Mouse (Mus musculus) inflammation-experienced regulatory T-cells, adult 6 months (primary cell): Measurements from ENCODE around the gene Rgl3. TPM values are rescaled to one million over a fixed set of nuclear protein-coding genes. Genes with fewer than 3 reads are reported as not detected.

Experiments
- ATAC-seq: one replicate; pipeline ENCODE4 v1.8.0; 2017
- polyA plus RNA-seq, 3 experiments: library from polyadenylated mRNA; unstranded; fragments of 100-300 nt; shearing (Covaris generic); gene quantifications; one replicate each; pipeline ENCODE4 v1.2.1; 2017

Rgl3 gene
- not detected for polyA plus RNA-seq

DNA sequence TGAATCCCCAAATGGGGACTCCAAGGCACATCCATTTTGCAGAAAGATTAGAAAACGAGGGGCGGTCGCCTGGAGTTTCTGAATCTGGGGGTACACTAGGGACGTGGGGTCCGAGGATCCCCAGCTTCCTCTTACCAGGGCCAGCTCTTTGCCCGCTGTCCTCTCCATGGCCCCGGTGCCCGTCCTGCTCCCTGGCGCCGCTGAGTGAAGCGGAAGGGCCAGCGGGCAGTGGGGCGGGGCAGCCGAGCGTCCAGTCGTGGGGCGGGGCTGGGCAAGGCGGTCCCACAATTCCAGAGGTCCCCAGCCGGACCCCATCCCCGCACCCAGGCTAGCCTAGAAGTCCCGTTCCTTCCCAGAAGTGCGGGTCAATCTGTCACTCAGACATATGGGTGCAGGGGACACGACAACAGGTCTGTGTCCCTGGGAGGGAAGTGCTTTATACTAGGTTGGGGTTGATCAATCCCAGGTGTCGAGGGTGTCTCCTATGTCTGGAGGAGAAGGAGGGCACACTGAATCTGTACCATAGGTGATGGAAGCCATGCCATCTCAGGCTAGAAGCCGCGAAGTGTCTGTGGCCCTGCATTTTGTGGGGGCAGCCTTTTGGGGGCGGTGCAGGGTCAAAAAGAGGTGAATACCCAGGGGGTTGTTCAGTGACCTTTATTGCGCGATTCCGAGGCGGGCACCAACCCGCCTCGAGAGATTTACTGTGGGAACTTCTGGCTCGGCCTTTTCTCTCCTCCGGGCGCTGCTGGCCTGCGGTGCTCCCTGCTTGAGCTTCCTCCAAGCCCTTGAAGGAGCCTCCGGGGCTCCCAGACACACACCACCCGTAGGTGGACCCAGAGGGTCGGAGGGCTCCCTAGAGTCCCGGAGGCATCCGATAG is at the start of gene Rgl3:
Gene Rgl3, minus strand, starts transcription at position 217 of the 881 bp plus-strand sequence.
- no peak for ATAC-seq

DNA sequence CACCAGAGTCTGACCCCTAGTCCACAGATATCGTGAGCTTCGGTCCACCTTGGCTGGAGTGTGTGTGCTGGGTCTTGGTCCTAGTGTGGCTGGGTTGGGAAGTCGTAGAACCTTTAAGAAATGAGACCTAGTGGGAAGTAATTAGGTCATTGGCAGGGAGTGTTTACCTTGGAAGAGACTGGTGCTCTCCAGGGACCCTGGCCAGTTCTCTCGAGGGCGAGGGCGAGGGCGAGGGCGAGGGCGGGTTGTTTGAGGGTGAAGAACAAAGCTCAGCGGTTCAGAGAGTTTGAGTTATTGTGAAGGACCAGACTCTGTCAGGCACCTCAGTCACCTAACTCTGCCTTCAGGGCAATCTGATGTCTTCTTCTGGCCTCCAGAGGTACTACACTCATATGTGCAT is 48.6 kb upstream of the Rgl3 start:
- no peak for ATAC-seq

DNA sequence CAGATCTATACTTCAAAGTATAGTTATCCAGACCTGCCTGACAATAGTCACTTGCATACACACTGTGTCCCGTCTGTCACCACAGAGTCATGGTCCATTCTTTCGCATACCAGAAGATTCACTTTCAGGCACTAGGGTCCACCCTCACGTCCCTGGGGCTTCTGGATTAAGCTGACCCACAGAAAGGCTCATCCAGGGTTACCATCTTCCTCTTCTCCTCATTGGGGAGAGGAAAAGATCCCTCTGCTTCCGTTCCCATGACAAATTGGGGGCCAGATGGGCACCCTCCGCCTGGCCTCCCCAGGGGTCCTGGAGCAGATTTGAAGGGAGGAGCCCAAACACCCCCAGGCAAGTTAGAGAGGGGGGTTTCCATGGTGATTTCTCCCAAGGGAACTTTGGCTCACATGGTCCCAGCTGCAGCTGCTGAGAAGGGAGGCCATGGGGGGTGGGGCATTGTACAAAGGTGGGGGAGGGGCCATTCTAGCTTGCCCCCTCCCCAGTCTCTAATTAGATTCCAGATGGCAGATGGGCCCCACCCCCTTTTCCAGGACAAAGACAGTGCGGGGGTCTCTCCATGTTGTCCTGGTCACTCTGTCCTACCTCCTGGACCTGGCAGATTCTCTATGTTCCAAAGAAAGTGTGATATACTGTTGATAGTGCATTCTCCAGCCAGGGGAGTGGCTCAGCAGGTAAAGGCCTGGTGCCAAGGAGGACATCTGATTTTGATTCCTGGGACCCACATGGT is 46.2 kb upstream of the Rgl3 start:
- no peak for ATAC-seq

DNA sequence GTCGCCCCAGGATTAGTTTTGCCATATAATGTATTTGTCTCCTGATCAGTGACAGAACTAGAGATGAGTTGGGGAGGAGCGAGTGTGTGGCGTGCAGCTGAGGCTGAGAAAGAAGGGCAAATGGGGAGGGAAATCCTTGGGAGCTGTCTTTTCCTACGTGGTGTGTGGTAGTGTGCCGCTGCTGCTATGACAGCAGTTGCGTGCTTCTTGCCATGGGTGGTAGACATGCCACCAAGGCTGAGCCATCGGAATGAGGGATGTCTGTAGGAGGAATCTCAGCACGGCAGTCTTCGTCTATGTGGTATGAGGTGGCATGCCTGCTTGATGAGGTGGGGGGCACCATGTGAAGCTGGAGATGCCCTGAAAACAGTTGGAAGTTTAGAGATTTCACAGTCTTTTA is 41.1 kb upstream of the Rgl3 start:
- ATAC-seq: no peak

DNA sequence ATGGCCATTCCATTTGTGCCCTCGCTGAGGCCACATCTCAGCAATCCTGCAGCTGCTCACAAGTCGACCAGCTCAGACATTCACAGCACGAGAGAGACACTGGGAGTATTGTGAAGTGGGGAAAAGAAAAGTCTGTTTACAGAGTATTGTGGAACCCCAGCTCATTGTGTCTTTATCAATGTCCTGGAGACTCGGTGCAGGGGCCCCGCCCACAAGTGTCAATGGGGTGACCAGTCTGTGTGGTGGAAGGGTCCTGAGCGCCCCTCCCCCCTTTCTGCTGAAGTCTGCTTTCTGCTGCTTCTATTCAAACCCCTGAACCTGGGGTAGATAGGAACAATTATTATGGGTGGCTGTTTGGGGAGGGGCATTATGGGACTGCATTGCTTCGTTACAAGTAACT is 39.2 kb upstream of the Rgl3 start:
- ATAC-seq: no peak

DNA sequence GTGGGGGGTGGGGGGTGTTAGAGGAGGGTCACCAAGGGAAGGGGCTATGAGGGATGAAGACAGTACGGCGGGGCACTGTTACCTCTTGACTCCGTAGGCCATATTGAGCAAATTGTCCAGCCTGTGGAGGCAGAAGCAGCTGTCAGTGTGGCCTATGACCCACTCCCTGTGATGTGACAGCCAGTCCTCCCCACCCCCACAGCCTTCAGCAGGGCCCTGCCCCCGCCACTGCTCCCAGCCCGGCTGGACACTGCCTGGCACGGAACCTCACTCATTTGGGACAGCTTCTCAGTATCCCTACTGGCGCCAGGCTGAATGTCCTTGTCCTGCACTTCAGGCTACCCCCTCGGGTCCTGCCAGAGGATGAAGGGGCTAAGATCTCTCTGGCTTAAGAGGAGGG is 35.3 kb upstream of the Rgl3 start:
- ATAC-seq: no peak

DNA sequence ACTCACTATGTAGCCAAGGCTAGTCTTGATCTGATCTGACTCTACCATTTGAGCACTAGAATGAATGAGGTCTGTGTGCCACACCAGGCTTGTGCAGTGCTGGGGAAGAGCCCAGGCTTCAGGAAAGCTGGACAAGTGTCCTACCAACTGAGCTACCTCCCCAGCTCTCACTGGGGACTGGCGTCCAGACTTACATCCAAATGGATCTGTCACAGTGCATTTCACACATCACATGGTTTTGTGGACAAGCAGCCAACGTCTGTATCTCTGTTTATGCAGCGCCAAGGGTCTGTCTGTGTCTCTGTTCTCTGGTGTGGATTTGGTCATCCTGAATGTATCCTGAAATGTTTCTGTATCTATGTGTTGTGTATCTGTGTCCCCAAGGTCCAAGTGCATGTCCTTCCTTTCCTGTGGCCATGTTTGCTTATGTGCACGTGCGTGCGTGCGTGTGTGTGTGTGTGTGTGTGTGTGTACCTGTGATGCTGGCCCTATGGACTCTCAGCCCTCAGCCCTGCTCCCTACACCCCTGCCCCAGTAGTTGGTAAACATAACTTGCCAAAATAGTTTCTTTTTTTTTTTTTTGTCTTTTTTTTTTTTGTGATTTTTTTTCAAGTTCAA is 28.1 kb upstream of the Rgl3 start:
- no peak for ATAC-seq

DNA sequence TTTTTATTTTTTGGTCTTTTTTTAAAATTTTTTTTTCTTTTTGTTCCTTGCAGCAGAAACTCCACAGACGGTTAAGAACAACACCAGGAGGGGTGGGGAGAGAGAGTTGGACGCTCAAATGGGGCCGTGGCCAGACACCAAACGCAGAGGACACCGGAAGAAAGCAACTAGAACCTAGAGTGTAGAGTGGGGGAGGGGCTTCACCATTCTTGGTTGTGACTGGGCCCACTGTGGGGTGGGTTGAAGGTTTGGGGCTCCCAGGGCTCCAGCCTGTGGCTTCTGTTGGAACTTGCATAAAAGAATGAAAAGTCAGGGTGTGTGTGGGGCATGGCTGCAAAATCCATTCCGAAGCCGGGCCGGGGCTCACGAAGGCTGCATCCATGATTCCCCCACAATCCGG is 27.0 kb upstream of the Rgl3 start:
- no peak for ATAC-seq

DNA sequence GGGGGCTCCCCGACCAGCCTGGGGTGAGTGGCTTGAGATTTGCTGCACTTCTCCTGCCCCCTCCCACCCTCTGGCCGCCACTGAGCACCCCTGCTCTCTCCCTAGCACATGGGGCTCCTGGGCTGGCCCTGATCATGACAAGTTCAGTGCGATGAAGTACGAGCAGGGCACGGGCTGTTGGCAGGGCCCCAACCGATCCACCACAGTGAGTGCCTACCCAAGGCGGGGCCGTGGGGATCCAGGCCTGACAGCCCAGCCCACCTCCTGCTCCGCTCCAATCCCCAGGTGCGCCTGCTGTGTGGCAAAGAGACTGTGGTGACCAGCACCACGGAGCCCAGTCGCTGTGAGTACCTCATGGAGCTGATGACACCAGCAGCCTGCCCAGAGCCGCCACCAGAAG is 23.5 kb upstream of the Rgl3 start:
- ATAC-seq: no peak

DNA sequence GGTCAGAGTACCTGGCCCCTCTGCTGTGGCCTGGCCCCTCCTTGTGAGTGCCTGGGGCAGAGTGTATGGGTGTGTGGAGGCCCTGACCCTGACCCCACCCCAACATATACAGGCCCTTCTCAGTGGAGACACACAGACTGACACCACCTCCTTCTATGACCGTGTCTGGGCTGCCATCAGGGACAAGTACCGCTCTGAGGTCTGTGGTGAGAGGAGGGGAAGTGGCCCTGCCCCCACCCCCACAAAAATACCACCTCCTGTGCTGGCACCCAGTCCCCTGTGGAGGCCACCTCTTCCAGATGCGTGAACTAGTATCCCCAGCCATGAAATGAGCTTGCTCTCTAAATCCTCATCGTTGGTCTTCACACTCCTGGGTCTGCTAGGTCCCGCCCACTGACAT is 21.8 kb upstream of the Rgl3 start:
- ATAC-seq: no peak

DNA sequence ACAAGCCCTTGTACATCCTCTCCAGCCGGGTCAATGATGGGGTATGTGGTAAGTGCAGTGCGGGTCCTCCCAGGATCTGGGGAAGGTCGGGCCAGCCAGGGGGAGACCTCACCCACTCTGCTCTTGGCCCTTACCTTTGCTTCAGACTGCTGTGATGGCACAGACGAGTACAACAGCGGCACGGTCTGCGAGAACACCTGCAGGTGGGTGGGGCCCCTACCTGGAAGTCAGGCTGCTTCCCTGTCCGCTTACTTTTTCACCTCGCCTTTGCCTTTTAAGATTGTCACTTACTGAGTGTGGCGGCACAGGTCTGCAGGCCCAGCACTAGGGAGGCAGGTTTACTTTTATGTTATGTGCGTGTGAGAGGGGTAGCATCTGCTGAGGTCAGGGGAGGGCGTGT is 15.3 kb upstream of the Rgl3 start:
- no peak for ATAC-seq

DNA sequence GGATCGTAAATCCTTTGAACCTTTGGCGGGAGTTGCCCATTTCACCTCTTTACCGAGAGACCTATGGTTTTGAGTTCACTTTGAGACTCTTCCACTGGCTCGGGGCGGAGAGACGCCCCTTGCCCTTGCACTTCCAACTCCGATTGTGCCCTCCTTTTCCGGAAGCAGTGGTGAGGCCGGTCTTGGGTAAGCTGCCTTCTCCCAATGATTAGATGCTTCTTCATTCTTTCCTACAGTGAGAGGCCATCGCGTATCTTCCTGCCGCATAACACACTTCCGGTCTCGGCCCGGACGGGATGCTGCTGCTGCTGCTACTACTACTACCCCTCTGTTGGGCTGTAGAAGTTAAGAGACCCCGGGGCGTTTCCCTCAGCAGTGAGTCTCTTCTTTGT is 13.9 kb upstream of the Rgl3 start:
- ATAC-seq: peak; percentile 8

DNA sequence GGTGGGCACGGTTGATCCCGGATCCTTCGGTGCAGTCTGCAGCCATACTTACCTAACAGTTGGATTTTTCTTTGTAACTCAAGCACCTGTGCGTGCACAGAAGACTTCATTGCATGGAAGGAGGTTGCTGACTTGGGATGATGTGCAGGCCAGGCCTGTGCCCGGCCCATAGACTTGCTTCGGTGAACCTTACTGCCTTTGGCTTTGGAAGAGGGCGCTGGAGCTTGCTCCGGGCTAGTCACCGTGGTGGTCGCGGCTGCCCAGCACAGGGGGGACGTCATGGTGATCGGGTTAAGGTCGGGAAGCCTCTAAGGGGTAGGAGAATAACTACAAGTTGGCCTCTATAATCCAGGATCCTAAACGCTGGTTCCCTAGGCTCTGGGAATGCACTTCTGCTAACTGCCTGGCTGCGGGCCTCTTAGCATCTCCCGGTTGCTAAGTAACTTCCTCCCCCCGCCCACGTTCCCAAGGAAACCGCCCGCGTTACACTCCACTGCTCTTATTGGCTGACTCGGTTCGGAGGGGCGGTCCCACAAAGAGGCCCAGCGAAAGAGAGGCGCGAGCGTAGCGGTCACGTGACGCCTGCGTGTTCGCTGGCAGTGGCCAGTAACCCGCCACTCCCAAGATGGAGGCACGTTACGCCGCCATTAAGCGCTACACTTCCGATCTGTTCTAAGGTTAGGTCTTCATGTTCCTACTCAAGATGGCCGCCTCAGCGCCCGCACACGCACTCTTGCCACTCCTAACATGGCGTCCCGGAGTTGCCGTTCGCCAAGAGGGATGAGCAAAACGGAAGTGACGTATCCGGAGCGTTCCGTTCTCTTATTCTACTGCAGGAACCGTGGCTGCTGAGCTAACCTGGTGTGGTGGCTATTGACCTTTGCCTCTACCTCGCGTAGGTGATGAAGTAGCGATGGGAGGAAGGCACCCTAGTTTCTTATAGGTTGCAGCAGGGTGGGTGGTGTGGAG is 13.2 kb upstream of the Rgl3 start, which contains the start of the genes Ccdc151 and Prkcsh:
Gene Ccdc151, minus strand, starts transcription at position 441 of the 969 bp plus-strand sequence.
Gene Prkcsh, plus strand, starts transcription at position 613 of the 969 bp plus-strand sequence.
- peak; percentile 95 for ATAC-seq

DNA sequence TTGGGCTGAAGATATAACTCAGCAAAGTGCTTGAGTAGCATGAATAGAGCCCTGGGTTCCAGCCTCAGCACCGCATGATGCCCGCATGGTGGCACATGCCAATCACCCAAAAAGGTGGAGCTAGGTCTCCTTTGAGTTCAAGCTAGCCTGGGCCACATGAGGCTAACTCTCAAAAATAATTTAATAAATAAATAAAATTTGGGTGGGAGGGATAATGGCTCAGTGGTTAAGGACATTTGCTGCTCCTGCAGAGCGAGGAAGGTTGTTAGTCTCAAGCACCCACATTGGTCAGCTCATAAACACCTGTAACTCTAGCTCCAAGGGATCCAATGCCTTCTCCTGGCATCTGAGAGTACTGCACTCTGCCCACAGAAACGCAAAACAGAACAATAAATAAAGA is 12.4 kb upstream of the Rgl3 start:
- no peak for ATAC-seq

DNA sequence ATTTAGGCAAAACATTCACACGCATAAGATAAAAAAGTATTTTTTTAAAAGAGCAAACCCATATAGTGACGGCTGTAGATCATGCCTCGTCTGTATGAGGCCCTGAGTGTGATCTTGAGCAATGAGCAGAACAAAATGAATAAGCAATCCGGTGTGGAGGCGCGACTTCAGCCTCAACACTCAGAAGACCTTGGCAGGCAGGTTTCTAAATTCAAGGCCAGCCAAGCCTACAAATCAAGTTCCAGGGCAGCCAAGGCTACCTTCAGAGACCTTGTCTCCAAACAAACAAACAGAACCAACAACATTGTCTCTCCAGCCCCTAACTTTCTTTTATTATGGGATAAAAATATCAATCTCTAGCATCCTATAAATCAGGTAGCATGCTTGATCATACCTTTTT is 11.1 kb upstream of the Rgl3 start:
- no peak for ATAC-seq

DNA sequence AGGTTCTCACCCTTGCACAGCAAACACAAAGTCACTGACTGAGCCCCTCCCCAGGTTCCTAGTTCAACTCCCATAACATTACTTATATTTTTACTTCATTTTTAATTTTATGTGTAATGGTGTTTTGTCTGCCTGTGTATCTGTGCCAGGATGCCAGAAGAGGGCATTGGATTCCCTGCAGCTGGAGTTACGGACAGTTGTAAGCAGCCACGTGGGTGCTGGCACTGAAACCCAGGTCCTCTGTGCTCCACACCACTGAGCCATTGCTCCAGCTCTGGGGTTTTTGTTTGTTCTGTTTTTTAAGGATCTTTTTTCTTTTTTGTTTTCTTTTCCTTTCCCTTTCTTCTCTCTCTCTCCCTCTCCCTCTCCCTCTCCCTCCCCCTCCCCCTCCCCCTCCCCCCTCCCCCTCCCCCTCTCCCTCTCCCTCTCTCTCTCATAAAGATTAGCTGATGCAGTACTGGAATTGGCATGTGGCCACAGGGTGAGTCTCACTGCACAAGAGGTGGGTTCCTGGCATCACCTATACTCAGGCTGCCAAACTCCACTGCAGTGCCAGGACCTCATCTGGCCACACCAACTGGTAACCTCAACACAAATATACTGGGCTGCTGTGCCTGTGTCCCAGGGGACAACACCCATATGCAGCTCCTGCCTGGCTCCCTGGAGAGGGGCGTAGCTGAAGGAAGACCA is 7.1 kb upstream of the Rgl3 start:
- no peak for ATAC-seq

DNA sequence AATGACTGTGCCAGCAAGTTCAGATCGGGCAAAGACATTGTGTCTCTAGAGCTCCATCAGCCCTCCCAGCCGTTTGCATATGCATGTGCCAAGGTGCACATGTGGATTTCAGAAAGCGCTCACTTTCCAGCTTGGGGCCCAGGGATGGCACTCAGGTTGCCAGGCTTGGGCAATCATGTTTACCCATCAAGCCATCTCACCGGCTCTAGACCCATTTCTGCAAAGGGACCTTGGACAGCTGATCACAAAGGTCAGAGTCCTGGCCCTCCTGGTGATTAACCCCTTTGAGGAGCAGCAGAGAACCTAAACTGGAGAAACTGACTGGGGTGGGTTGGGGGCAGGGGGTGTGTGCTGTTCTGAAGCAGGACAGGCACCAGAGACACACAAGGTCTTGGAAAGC is 3.0 kb upstream of the Rgl3 start:
- ATAC-seq: no peak

DNA sequence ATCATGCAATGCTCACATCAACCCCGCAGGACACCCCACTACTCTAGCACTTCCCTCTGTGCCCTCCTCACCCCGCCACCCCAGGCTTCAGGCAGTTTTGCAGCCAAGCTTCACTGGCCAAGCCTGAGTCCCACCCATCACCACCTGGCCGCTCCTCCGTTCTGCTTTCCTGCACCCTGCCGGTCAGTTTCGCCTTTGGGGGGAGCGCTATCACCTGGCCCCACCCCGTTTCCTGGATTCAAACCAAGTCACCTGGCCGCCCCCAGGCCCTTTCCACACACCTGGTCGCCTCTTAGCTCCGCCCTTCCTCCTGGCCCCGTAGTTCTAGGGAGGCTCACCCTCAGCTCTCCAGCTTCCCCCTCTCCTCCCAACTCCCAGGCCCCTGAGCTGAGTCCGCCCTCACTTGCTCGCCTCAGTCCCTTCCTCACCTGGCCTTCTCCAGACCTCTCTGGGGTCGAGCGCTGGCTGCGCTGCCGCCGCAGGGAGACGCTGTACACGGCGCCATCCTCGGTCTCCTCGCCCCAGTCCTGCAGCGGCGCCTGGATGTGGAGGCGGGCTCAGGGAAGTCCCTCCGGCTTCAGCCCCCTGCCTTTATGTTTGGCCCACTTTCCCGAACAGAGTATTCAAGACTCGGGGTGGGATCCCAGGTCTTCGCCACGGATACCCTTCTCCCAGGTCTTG is 685 bp downstream of the Rgl3 start:
- ATAC-seq: no peak

DNA sequence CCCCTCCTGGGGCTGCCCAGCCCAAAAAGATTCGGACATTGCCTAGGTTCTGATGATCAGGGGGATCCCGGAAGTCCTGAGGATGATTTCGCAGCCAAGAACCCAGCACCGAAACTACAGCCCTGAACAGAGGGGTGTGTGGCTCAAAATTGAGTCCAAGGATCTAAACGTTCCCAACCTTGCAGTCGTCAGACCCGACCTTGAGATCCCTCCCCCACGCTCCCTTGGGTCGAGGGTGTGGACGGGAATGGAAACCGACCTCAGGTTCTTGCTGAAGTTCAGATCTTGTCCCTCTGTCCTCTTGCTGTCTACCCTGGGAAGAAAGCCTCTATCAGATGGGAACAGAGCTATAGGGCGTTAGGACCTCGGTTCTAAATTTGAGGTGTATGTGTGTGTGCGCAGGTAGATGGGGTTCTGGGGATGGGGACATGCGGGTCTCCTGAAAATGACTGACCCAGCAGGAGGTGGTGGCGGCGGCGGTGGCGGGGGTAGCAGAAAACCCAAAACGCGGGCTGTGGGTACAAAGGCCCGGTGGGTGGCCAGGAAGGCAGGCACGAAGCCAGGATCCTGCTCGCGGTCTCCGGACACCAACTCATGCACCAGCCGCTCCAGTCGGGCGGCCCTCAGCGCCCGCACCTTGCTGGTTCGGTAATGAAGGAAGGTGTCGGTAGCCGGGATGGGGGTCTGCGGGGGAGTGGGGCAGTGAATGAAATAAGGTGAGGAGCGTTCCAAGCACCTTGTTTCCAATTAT is 1.5 kb downstream of the Rgl3 start:
- ATAC-seq: no peak

DNA sequence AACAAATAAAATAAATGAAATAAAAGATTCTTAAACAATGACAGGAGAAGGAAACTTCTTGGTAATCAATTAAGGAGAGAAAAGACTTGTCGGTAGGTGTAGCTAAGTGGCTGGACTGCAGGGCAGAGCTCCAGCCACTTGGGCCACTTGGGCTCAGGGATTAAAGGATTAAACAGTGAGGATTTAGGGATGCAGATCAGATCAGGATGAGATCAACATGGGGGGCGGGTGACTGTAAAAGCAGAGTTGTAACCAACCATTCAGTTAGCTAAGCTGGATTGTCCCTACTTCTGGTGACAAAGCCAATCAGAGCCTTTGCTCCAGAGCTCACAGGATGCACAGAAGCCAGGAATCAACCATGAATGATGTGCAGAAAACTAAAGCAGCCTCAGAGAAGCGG is 5.3 kb downstream of the Rgl3 start:
- no peak for ATAC-seq
